Comparison of ENCODE assay signal across 8 mouse cellular contexts in the genomic region with DNA sequence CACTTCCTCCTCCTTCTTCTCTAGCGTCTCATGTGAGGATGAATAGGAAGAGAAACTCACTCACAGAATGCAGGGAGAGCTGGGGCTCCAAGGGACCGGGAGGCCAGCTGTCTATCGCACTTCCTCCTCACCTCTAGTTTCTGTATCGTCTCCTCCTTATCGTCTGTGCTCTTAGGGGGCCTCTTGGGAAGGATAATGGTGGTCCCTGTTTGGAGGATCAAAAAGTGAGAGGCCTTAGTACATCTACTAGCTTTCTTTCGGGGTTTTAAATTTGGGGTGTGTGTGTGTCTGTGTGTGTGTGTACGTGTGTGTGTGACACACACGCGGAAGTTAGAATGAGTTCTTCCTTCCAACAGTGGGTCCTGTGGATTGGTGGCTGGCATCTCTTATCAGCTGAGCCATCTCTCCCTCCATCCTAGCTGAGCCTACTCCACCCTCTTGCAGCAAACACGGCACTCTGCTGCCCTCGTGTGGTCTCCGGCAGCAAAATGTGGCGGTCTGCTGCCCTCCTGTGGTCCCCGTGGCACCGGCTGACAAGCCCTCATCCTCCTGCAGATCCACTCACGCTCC. TPM values are rescaled to one million over a fixed set of nuclear protein-coding genes. Genes with fewer than 3 reads are reported as not detected.
DNase-seq lines count a peak whose midpoint lies in the region; ATAC-seq and TF ChIP-seq lines count a peak whose summit lies in the region.

No protein-coding gene starts in this region.

- no peak overlapping the region; the same call in 1 of the 2 replicates for H3K27ac ChIP-seq in forebrain, embryonic 16.5 days (ENCODE audit: low read length)
- no peak overlapping the region for H3K27ac ChIP-seq in lung, embryonic 14.5 days (ENCODE audit: low read depth)

- whole genome bisulfite sequencing in forebrain, embryonic 16.5 days: 12% methylated on average over 16 of the region's 16 CpGs
- WGBS in lung, embryonic 14.5 days: 12% methylated on average over 16 of the region's 16 CpGs

- peak; percentile 65 for ATAC-seq in G1E (ENCODE audit: extremely low read depth, insufficient number of reproducible peaks, low FRiP score, poor library complexity, severe bottlenecking)
- ATAC-seq in forebrain, embryonic 16.5 days: peak; percentile 90
- ATAC-seq in lung, embryonic 14.5 days (ENCODE audit: insufficient read depth): peak; percentile 42
- ATAC-seq in neutrophil, adult 5-6 weeks (ENCODE audit: extremely low read depth, insufficient number of reproducible peaks, low FRiP score, poor library complexity, severe bottlenecking): peak; percentile 89

- no peaks in the 10 kb centered on the region for H3K27me3 ChIP-seq in G1E (ENCODE audit: insufficient read depth, low read length)
- H3K27me3 ChIP-seq in forebrain, embryonic 16.5 days (replicated peaks; ENCODE audit: control insufficient read depth, insufficient read depth, low read length): no peaks in the 10 kb centered on the region
- H3K27me3 ChIP-seq in lung, embryonic 14.5 days (ENCODE audit: insufficient read depth, low read length): no peaks in the 10 kb centered on the region

- H3K4me1 ChIP-seq in G1E (ENCODE audit: insufficient read depth, low read depth, low read length): peaks cover 29% of the 10 kb centered on the region
- H3K4me1 ChIP-seq in forebrain, embryonic 16.5 days (replicated peaks; ENCODE audit: control insufficient read depth, insufficient read depth, low read length): peaks cover 18% of the 10 kb centered on the region
- peaks cover 15% of the 10 kb centered on the region; the same call in 1 of the 2 replicates for H3K4me1 ChIP-seq in lung, embryonic 14.5 days (ENCODE audit: insufficient read depth)

- H3K4me3 ChIP-seq in G1E (ENCODE audit: low read depth, low read length): peak overlapping the region; percentile 42; the same call in 1 of the 2 replicates
- peak overlapping the region; percentile 40 for H3K4me3 ChIP-seq in forebrain, embryonic 16.5 days (replicated peaks; ENCODE audit: low read length)
- peak overlapping the region; percentile 21 for H3K4me3 ChIP-seq in lung, embryonic 14.5 days (ENCODE audit: low read depth, low read length)

- H3K9ac ChIP-seq in forebrain, embryonic 16.5 days (replicated peaks; ENCODE audit: low read depth, low read length): peak overlapping the region; percentile 59
- no peak overlapping the region for H3K9ac ChIP-seq in lung, embryonic 14.5 days

- intact Hi-C loops in heart, postnatal 36 days (cut with DNase I): loop anchor here (1.0 kb wide), 3 partner anchors 29 to 77 kb away; no protein-coding TSS in a partner anchor

- peak; percentile 66 for DNase-seq in G1E (ENCODE audit: low spot score)
- peak; percentile 88 to 94 for DNase-seq in cerebellum, adult 18-20 months
- peak; percentile 92 to 94 for DNase-seq in heart, postnatal 36 days
- DNase-seq in layer of hippocampus, adult 8-10 months (ENCODE audit: low spot score in 2 of 2): peak; percentile 88 to 93
- DNase-seq in lung, embryonic 14.5 days: peak; percentile 96
- peak; percentile 79 for DNase-seq in testis, postnatal 14 days (ENCODE audit: low spot score)

- peaks cover 26% of the 10 kb centered on the region for H3K36me3 ChIP-seq in G1E (replicated peaks)
- no peaks in the 10 kb centered on the region for H3K36me3 ChIP-seq in forebrain, embryonic 16.5 days (ENCODE audit: control insufficient read depth, insufficient read depth)
- H3K36me3 ChIP-seq in lung, embryonic 14.5 days (ENCODE audit: insufficient read depth): 0 out of 2 replicates have a peak, but pooled peaks cover 5% of the 10 kb centered on the region

- H3K9me3 ChIP-seq in G1E (replicated peaks): no peaks in the 10 kb centered on the region
- no peaks in the 10 kb centered on the region for H3K9me3 ChIP-seq in forebrain, embryonic 16.5 days (ENCODE audit: control insufficient read depth, low read length)
- H3K9me3 ChIP-seq in lung, embryonic 14.5 days (ENCODE audit: low read depth, low read length): no peaks in the 10 kb centered on the region

- peak; percentile 96 for TF ChIP-seq CTCF in G1E (IDR thresholded peaks at IDR 0.05; ENCODE audit: low read depth, low read length)
- TF ChIP-seq CTCF in lung, embryonic 14.5 days (IDR thresholded peaks at IDR 0.05; ENCODE audit: low read depth): peak; percentile 100

- peak overlapping the region; percentile 65 for H3K4me2 ChIP-seq in forebrain, embryonic 16.5 days (ENCODE audit: low read length)
- peak overlapping the region; percentile 55 for H3K4me2 ChIP-seq in lung, embryonic 14.5 days

RNA-seq across cellular contexts. Expression of gene Gm16253, which starts 3.2 kb away (rescaled TPM):
- total RNA-seq in G1E (2014; fragmentation: Nextera tagmentation) (not detected in 2 replicates), G1E (2017) (not detected in 2 replicates)
- polyA plus RNA-seq in G1E (2012): not detected in 2 replicates
- polyA plus RNA-seq in forebrain, embryonic 16.5 days (2015; fragmentation: Nextera tagmentation; extraction: Ambion mirVana): 1.6 and 1.8 TPM in 2 replicates
- 1 to 10 TPM in 1 of 2 experiments, under 1 TPM in 1; 0.89 to 2.8 TPM for total RNA-seq in heart, postnatal 36 days (2021)
- not detected for total RNA-seq in layer of hippocampus, adult 8-10 months (2022)
- 0.89 and 1.2 TPM in 2 replicates for polyA plus RNA-seq in lung, embryonic 14.5 days (2014; fragmentation: Nextera tagmentation; extraction: Ambion mirVana)
- not detected in 2 replicates for total RNA-seq in neutrophil, adult 5-6 weeks (2017)

RNA-seq across cellular contexts. Expression of gene Polr3gl, which starts 14.0 kb away (rescaled TPM):
- total RNA-seq in G1E (2014; fragmentation: Nextera tagmentation): 40.0 and 45.7 TPM in 2 replicates
- 35.4 and 40.7 TPM in 2 replicates for total RNA-seq in G1E (2017)
- 12.0 and 12.5 TPM in 2 replicates for polyA plus RNA-seq in G1E (2012)
- polyA plus RNA-seq in forebrain, embryonic 16.5 days (2015; fragmentation: Nextera tagmentation; extraction: Ambion mirVana): 38.7 and 43.1 TPM in 2 replicates
- 10 to 100 TPM; 30.3 to 33.0 TPM for total RNA-seq in heart, postnatal 36 days (2021)
- total RNA-seq in layer of hippocampus, adult 8-10 months (2022): 10 to 100 TPM; 30.1 to 38.6 (median 32.5) TPM
- 17.8 and 22.9 TPM in 2 replicates for polyA plus RNA-seq in lung, embryonic 14.5 days (2014; fragmentation: Nextera tagmentation; extraction: Ambion mirVana)
- total RNA-seq in neutrophil, adult 5-6 weeks (2017): 63.6 and 63.9 TPM in 2 replicates

RNA-seq across cellular contexts. Expression of gene Ankrd34a, which starts 16.5 kb away (rescaled TPM):
- total RNA-seq in G1E (2014; fragmentation: Nextera tagmentation): not detected in 2 replicates
- total RNA-seq in G1E (2017): 0.05 TPM in 1 of 2 replicates, not detected in the other
- 0.03 and 0.04 TPM in 2 replicates for polyA plus RNA-seq in G1E (2012)
- polyA plus RNA-seq in forebrain, embryonic 16.5 days (2015; fragmentation: Nextera tagmentation; extraction: Ambion mirVana): 16.2 and 21.9 TPM in 2 replicates
- 1 to 10 TPM; 1.3 to 2.2 TPM for total RNA-seq in heart, postnatal 36 days (2021)
- 10 to 100 TPM; 49.5 to 56.2 (median 52.6) TPM for total RNA-seq in layer of hippocampus, adult 8-10 months (2022)
- 2.0 and 2.5 TPM in 2 replicates for polyA plus RNA-seq in lung, embryonic 14.5 days (2014; fragmentation: Nextera tagmentation; extraction: Ambion mirVana)
- not detected in 2 replicates for total RNA-seq in neutrophil, adult 5-6 weeks (2017)

RNA-seq across cellular contexts. Expression of gene Lix1l, which starts 21.0 kb away (rescaled TPM):
- total RNA-seq in G1E (2014; fragmentation: Nextera tagmentation): 1.9 and 2.4 TPM in 2 replicates
- 3.6 TPM in 2 replicates for total RNA-seq in G1E (2017)
- polyA plus RNA-seq in G1E (2012): 0.41 and 0.49 TPM in 2 replicates
- 6.3 and 7.5 TPM in 2 replicates for polyA plus RNA-seq in forebrain, embryonic 16.5 days (2015; fragmentation: Nextera tagmentation; extraction: Ambion mirVana)
- total RNA-seq in heart, postnatal 36 days (2021): 10 to 100 TPM; 27.6 to 32.1 TPM
- total RNA-seq in layer of hippocampus, adult 8-10 months (2022): 10 to 100 TPM; 29.9 to 34.2 (median 31.4) TPM
- polyA plus RNA-seq in lung, embryonic 14.5 days (2014; fragmentation: Nextera tagmentation; extraction: Ambion mirVana): 7.9 and 8.3 TPM in 2 replicates
- 0.23 TPM in 1 of 2 replicates, not detected in the other for total RNA-seq in neutrophil, adult 5-6 weeks (2017)

RNA-seq across cellular contexts. Expression of gene Txnip, which starts 22.2 kb away (rescaled TPM):
- total RNA-seq in G1E (2014; fragmentation: Nextera tagmentation) (1,322 and 1,463 TPM in 2 replicates), G1E (2017) (307 and 332 TPM in 2 replicates)
- 16.1 and 19.5 TPM in 2 replicates for polyA plus RNA-seq in G1E (2012)
- polyA plus RNA-seq in forebrain, embryonic 16.5 days (2015; fragmentation: Nextera tagmentation; extraction: Ambion mirVana): 63.4 and 75.9 TPM in 2 replicates
- total RNA-seq in heart, postnatal 36 days (2021): 1,000 to 10,000 TPM in 1 of 2 experiments, 100 to 1,000 TPM in 1; 646 to 1,158 TPM
- 10 to 100 TPM; 23.9 to 39.1 (median 31.6) TPM for total RNA-seq in layer of hippocampus, adult 8-10 months (2022)
- 77.2 and 96.5 TPM in 2 replicates for polyA plus RNA-seq in lung, embryonic 14.5 days (2014; fragmentation: Nextera tagmentation; extraction: Ambion mirVana)
- 1,984 and 2,044 TPM in 2 replicates for total RNA-seq in neutrophil, adult 5-6 weeks (2017)

Comparison
In these comparisons a context has a peak if more than half of its experiments do, and no peak if none do; other contexts are left out.
1. RNA of gene Ankrd34a, which starts 16.5 kb away (total RNA-seq): 49.5 to 56.2 TPM in layer of hippocampus, adult 8-10 months; 1.3 to 2.2 TPM in heart, postnatal 36 days, not detected in neutrophil, adult 5-6 weeks and 0.05 TPM in G1E; every median in the first group is over 10 times any median in the second.
2. Peak in every context shown above with its lines, with median percentiles within 50 percentile points of each other: ATAC-seq, DNase-seq and H3K4me3 ChIP-seq.